Mouse (Mus musculus) cerebellum, adult 18-20 months (tissue): ENCODE measurements at regions not wholly inside any gene's neighbourhood (a gene's known extent, or its start where the extent isn't known, plus 50 kb on each side); places are given as distances from the start of the nearest gene placed in this dataset.

Experiments
- DNase-seq, 2 experiments: peaks; one replicate each; pipeline ENCODE4 v3.0.0; 2021

DNA sequence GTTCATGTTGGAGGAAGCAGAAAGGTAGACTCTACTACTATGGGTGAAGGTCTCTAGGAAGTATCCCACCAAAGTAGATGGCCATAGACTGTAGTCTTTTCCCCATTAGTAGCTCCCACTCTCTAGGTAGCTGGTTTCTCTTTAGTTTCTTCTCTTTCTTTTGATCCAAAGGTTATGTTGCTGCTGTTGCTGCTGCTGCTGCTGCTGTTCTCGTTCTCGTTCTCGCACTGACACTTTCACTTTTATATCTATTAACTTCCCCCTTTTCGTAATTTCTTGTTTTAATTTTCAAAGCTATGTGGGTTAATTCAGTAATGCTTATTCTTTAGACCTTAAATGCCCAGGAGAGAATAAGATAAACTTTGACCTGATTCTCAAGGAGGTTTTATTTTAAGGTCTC is 58.3 kb downstream of the Tmem100 start:
- no peak for DNase-seq

- DNase-seq: no peak
Observed at GRCm38 (mm10) chr11:90094052-90094451, 63.9 kb downstream of the Tmem100 start.

GRCm38 (mm10) chr11:90094700-90095355 is 64.7 kb downstream of the Tmem100 start:
- DNase-seq: peak in 1 of 2 experiments; percentile 2

- DNase-seq: no peak
Observed at GRCm38 (mm10) chr11:90098471-90098870, 68.3 kb downstream of the Tmem100 start.

DNA sequence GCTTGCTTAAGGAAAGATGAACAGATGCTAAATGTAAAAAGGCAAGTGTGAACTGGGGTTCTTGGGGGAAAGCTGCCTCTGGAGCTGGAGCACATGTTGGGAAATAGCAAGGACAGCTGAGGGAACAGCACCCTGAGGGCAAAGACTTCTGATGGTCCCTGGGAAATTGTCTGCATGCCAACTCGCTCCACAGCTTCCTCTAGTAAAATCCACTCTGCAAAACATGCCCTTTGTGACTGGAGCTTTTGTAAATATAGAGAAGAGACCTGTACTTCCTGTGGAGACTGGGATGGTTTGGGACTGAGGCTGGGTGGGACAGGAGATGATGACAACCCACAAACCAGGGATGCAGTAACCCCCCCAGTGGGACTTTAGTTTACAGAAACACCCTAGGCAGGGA is 69.0 kb downstream of the Tmem100 start:
- no peak for DNase-seq

- no peak for DNase-seq
Observed at GRCm38 (mm10) chr11:90100161-90100560, 70.0 kb downstream of the Tmem100 start.

DNA sequence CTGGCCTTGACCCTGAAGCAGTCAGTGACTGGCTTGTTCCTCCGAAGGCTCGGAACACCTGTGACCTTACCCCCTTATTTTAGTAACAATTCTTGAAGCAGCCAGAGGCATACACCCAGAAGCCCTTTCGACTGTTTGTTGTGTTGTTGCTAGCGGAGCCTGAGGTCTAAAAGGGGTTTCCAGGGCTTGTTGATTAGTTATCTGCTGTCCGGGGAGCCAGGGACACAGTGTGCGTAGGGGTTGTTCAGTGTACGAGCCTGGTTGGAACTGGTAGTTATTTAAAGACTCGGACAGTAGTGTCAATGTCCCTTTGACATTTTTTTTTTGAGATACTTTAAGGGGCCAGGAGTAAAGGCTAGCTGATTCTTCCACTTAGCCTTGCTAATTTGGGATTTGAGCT is 71.1 kb downstream of the Tmem100 start:
- DNase-seq: no peak

DNA sequence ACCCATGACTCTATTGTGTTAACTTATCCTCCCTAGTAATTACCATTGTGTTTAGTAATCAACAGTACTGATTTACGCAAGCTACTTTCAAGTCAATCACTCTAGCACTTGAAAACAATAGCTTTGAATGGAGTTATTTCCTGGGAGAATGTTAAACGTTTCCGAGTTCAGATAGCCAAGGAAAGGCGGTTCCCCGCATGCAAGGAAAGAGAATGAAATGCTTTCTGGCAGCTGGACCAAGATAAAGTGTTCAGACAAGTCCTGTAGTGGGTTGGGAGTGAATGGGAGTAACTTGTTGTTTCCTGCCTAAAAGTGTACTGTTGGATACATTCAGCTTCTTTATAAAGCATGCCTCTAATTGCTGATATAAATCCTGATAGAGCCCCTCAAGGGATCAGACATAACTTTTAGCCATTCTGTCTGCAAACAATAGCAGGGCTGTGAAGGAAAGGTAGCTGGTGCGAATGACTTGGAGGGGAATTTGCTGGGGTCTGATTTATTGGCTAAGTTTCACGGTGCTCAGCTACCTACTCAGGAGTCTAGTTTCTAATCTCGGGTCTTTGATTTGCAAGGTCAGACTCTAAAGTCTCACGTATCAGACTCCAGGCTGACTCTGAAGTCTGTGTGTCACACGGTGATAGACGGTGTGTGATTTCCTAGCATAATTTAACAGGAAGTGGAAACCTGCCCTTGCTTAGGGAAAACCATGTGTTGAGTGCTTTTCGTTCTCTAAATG is 76.1 kb downstream of the Tmem100 start:
- DNase-seq: no peak

DNA sequence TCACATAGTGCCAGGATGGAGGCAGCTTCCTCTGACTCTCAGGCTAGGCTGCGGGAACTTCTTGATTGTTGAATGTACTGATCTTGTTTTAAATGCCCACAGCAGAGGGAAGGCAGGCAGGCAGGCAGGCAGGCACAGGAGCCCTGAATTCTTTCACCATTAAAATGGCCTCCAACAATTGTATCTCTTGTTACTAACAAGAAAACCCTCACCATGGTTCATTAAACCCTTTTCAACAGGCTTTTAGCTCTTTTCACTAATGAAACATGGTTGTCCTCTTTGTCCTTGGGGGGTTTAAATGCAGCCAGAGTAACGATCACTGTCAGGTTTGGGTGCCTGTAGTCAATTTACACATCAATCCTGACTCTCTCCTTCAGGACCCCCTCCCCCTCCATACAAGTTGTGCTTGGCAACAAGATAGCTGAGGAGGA is 77.8 kb upstream of the Gm45716 start:
- DNase-seq: no peak

DNA sequence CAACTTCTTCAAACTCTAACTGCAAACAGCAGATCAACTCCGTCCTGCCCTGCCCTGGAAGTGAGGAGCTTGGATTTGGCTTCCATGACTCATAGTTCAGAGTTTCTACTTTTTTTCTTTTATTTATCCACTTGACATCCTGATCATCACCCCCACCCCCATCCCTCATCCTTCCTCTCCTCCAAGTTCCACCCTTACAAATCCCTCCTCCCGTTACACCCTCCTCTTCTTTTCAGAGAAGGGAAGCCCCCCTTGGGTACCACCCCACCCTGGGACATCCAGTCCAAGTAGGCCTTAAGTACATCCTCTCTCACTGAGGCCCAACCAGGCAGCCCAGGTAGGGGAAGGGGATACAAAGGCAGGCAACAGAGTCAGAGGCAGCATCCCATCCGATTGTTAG is 77.3 kb upstream of the Gm45716 start:
- DNase-seq: no peak

DNA sequence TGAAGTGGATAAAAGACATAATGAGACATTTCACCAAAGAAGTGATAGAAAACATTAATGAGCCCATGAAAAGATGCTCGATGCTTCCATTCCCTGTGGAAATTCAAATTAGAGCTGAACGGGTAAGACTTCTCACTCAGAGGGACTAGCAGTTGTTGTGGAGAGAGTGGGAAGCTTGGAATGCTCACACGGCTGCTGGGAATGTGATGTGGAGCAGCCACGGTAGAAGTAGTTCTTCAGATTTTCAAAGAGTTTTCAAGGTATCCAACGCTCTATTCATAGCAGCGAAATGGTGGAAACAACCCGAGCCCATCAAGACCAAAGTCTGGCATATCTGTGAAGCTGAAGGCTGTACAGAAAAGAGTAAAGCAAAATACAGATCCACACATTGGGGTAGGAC is 75.3 kb upstream of the Gm45716 start:
- DNase-seq: no peak

- DNase-seq: no peak
Observed at GRCm38 (mm10) chr11:90116676-90117663, 70.5 kb upstream of the Gm45716 start.

- DNase-seq: no peak
Observed at GRCm38 (mm10) chr11:90117664-90118295, 69.7 kb upstream of the Gm45716 start.

GRCm38 (mm10) chr11:90121902-90122301 is 65.6 kb upstream of the Gm45716 start:
- no peak for DNase-seq

DNA sequence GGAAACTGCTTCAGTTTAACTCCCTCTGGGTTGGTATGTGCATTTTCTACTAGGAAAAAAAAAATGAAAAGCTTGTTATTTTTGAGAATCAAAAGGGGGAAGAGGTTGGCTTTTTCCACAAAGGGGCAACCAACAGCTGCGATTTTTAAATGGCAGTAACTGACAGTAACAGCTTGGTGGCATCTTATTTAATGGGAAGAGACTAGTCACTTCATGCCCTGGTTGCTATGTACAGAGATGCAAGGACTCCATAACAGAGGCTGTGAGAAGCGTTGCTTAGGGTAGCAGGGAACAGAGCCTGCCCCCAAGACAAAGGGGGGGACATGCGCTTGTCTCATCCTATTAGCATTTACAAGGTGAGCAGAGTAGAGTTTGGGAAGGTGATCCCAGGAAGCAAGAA is 64.8 kb upstream of the Gm45716 start:
- no peak for DNase-seq

DNA sequence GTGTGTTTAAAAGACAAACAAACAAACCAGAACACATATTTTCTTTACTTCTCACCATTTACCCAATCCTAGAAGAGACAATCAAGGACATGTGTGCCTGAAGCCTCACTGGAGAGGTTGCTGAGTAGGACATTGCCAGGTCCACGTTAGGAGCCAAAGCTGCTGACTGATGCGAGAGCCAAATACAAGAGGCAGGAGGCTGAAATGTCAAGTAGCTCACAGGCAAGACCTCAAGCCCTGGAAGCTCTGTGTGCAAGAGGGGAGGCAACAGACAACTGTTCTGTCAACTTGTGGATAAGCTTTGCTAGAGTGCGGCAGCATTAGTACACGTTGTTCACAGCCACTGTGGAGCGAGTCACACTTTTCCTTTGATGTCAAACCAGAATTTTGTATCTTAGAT is 63.6 kb upstream of the Gm45716 start:
- DNase-seq: no peak

DNA sequence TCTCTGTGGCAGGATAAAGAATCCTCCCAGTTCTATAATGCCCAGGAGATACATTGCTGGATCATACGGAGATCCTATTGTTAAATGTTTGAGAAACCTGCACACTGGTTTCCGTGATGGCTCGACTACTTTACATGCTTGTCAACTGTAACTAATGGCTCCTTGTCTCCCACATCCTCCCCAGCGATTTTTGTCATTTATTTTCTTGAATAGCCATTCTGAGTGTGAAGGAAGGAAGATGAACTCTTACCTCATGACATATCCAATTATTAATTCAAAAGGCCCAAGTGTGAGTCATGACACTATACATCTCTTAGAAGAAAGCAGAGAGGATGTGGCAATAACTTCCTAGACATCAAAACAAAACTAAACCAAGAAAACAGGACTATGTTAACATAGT is 61.2 kb upstream of the Gm45716 start:
- DNase-seq: no peak

DNA sequence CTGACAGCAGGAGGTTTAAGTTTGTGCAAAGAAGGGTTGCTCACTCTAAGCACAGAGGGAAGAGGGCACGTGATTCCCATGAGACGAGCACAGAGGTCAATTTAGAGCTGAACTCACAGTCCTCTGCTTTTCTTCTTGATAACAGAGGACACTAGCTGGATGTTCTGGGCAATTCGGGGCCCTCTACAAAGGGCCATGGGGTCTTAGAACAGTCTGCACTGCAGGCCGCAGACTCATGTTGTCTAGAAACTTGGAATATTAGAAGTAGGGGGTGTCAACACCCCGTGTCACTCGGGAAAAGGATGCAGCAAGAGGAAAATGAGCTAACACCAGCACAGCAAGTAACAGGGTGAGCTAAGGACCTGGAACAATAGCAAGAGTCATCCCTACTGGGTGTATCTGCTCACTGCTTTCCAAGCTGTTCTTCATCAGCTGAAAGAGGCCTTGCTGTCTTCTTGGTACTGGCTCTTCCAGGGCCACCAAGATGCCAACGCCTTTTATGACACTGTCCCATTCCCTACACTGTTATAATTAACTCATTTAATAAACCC is 58.5 kb upstream of the Gm45716 start:
- no peak for DNase-seq

GRCm38 (mm10) chr11:90129793-90130624 is 57.5 kb upstream of the Gm45716 start:
- no peak for DNase-seq

DNA sequence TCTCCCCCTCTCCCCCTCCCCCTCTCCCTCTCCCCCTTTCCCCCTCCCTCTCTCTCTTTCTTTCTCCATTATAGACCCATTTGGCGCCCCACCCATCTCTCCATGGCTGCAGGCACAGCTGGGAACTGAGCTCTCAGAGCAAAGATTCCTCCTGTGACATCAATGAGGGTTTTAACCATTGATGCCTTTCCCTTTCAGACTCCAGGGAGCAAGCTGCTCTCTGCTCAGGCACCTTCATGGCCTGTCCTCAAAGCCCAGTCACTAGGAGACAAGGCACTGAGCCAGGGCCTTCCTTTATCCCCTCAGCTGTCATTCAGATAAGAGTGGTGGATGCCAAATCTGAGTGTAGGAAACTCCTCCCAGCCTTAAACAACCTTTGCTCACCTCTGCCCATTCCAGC is 56.8 kb upstream of the Gm45716 start:
- DNase-seq: no peak

DNA sequence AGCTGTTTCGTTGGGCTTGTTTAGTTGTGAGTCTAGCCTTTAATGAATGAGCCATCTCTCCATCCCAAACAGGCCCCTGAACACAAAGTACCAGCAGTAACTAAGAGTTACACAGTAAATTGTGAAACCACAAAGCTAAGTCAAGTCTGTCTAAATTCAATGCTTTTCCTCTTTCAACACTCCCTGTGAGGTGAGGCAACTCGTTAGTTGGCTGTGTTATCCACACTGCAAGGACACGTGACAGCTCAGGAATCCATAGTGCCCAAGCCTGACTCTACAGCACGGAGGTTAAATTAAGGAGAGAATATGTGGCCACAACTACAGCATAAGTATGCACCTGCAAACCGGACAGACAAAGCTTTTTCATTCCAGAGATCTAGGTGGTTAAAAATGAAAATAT is 54.9 kb upstream of the Gm45716 start:
- no peak for DNase-seq

DNA sequence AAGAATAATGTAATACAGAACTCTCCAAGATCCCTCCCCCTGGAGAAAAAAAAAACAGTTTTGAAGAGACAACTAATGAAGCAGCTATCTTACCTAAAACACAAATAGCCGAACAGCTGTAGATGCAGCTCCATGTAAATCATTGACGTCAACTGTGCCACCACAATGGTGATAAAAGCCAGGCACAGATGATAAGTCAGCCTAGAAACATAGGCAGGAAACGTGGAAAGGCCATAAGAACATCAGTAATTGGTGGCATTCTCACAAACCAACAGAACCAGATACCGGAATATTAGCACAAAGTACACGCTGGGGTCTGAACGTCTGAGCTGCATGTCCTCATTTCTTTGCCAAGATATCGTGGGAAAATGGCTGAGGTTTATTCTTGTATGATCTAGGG is 51.2 kb upstream of the Gm45716 start:
- DNase-seq: no peak
